Mouse (Mus musculus): ENCODE measurements around the gene Sestd1. TPM values are rescaled to one million over a fixed set of nuclear protein-coding genes. Genes with fewer than 3 reads are reported as not detected.

Sestd1 gene
- polyA plus RNA-seq, 1 experiment from 2014 or later, result 38.1 TPM

DNA sequence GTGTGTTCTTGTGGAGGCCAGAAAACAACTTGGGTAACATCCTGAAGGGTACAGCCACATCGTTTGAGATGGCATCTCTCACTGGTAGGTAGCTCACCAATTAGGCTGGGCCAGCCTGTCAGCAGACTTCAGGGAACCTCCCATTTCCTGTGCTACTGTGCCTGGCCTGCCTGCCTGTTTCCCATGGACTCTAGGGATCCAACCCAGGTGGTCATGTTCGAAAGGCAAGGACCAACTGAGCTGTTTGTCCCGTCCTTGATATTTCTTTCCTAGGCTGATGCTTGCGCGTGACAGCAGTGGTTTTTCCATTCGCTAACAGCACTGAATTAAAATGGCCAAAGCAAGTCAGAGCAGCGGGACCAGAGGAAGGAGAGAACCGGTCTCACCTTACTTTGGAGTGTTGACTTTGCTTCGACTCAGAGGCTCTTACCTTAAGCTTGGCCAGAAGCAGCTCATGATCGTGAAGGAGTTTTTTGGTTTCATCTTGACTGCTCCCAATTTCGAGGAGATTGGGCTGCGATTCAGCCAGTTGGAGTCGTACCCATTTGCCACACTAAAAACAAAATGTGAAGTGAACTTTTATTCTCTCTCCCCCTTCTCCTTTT, 112.2 kb downstream of the Sestd1 start:
- Histone ChIP-seq H3K9ac (no peak overlapping the region), H3K27me3 (replicated peaks) (no peaks in the 10 kb centered on the region), H3K27ac (no peak overlapping the region), H3K4me3 (no peak overlapping the region), H3K36me3 (replicated peaks) (no peaks in the 10 kb centered on the region), H3K4me1 (peaks cover 29% of the 10 kb centered on the region), H3K9me3 (no peaks in the 10 kb centered on the region), H3K4me2 (no peak overlapping the region)
- no peak for ATAC-seq (replicated peaks)
- WGBS, result 89% methylated on average over 13 of the region's 13 CpGs

DNA sequence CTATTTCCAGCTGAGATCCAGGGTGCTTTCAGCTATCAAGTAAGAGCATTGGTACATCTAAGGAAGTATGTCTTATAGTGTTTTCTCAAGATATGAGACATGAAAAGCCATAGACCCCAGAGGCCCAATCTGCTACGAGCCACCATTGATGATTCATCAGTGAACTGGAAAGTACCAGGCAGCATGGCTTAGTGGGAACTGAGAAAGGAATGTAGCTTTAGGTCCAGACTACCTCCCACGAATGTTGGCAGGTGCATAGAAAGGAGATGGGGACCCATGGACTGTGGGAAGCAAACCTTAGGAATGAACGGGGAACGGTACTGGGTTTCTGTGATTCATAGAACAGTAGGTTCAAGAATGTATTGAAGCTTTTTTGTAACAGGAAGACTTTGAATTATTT, 114.0 kb downstream of the Sestd1 start:
- WGBS, result 83% methylated on average over 4 of the region's 4 CpGs
- Histone ChIP-seq H3K9ac (no peak overlapping the region), H3K4me1 (peaks cover 18% of the 10 kb centered on the region), H3K27me3 (replicated peaks) (no peaks in the 10 kb centered on the region), H3K4me2 (no peak overlapping the region), H3K4me3 (no peak overlapping the region), H3K36me3 (replicated peaks) (no peaks in the 10 kb centered on the region), H3K27ac (no peak overlapping the region), H3K9me3 (no peaks in the 10 kb centered on the region)
- ATAC-seq (replicated peaks), result no peak

GRCm38 (mm10) chr2:77164662-77165061, 115.7 kb downstream of the Sestd1 start:
- WGBS, result 83% methylated on average over 3 of the region's 3 CpGs
- Histone ChIP-seq H3K9ac (no peak overlapping the region), H3K9me3 (no peaks in the 10 kb centered on the region), H3K27me3 (replicated peaks) (no peaks in the 10 kb centered on the region), H3K36me3 (replicated peaks) (no peaks in the 10 kb centered on the region), H3K27ac (no peak overlapping the region), H3K4me2 (no peak overlapping the region), H3K4me3 (no peak overlapping the region), H3K4me1 (peaks cover under 1% of the 10 kb centered on the region; the same call in 1 of the 2 replicates)
- ATAC-seq (replicated peaks), result no peak

GRCm38 (mm10) chr2:77163381-77163780, 117.0 kb downstream of the Sestd1 start:
- Histone ChIP-seq H3K4me2 (no peak overlapping the region), H3K4me3 (no peak overlapping the region), H3K27me3 (replicated peaks) (no peaks in the 10 kb centered on the region), H3K36me3 (replicated peaks) (no peaks in the 10 kb centered on the region), H3K4me1 (no peaks in the 10 kb centered on the region), H3K9me3 (no peaks in the 10 kb centered on the region), H3K9ac (no peak overlapping the region), H3K27ac (no peak overlapping the region)
- ATAC-seq (replicated peaks), result no peak
- WGBS, result 87% methylated on average over 3 of the region's 3 CpGs

GRCm38 (mm10) chr2:77162135-77162534, 118.3 kb downstream of the Sestd1 start:
- WGBS, result 83% methylated on average over 3 of the region's 3 CpGs
- no peaks in the 10 kb centered on the region for H3K27me3 ChIP-seq (replicated peaks)
- no peak overlapping the region for H3K9ac ChIP-seq
- no peak overlapping the region for H3K4me3 ChIP-seq
- no peaks in the 10 kb centered on the region for H3K4me1 ChIP-seq
- H3K9me3 ChIP-seq, result no peaks in the 10 kb centered on the region
- no peaks in the 10 kb centered on the region for H3K36me3 ChIP-seq (replicated peaks)
- ATAC-seq (replicated peaks), result no peak
- no peak overlapping the region for H3K4me2 ChIP-seq
- no peak overlapping the region for H3K27ac ChIP-seq

DNA sequence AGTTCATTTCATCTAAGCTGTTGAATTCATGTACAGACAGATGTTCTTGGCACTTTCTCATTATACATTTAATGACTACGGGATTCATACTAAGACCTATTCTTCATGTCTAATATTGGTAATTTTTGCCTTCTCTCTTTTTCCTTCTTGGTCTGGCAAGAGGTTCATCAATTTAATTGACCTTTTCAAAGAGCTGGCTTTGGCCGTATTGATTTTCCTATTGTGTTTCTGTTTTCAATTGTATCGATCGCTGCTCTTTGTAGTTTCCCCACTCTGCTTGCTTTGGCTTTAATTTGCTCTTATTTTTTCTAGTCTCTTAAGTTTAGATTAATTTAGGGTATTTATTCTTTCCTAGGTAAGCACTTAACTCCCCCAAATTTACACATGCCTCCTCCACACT, 122.8 kb downstream of the Sestd1 start:
- ATAC-seq (replicated peaks), result no peak
- 81% methylated on average over 4 of the region's 4 CpGs for WGBS
- no peaks in the 10 kb centered on the region for H3K9me3 ChIP-seq
- no peaks in the 10 kb centered on the region for H3K27me3 ChIP-seq (replicated peaks)
- no peaks in the 10 kb centered on the region for H3K36me3 ChIP-seq (replicated peaks)
- H3K9ac ChIP-seq, result no peak overlapping the region
- no peak overlapping the region for H3K27ac ChIP-seq
- no peak overlapping the region for H3K4me2 ChIP-seq
- no peak overlapping the region for H3K4me3 ChIP-seq
- no peaks in the 10 kb centered on the region for H3K4me1 ChIP-seq

GRCm38 (mm10) chr2:77154080-77154479, 126.3 kb downstream of the Sestd1 start:
- peaks cover 8% of the 10 kb centered on the region for H3K4me1 ChIP-seq
- 39% methylated on average over 4 of the region's 4 CpGs for WGBS
- no peaks in the 10 kb centered on the region for H3K9me3 ChIP-seq

DNA sequence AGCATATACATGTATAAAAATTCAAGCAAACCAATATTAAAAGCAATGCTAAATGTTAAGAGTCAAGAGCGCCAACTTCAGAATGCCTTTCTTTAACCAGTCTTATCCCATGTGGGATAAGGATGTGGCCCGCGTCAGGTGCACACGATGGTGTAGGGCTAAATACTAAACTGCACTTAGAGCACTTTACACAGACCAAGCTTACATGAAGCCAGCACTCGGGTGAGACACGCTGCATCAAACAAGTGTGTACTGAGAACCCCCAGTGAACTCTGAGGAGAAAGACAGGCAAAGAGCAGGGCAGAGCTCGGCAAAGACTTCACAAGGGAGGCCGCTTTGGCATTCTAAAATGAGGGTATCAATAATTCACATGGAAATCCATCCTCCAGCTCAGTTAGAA, 129.1 kb downstream of the Sestd1 start:
- H3K27ac ChIP-seq, result no peak overlapping the region
- no peak overlapping the region for H3K4me3 ChIP-seq
- no peak overlapping the region for H3K4me2 ChIP-seq
- ATAC-seq (replicated peaks), result 0 out of 2 replicates have a peak, but pooled peaks have one; percentile 43
- 78% methylated on average over 8 of the region's 8 CpGs for WGBS
- no peaks in the 10 kb centered on the region for H3K9me3 ChIP-seq
- H3K9ac ChIP-seq, result no peak overlapping the region
- no peaks in the 10 kb centered on the region for H3K27me3 ChIP-seq (replicated peaks)
- no peaks in the 10 kb centered on the region for H3K36me3 ChIP-seq (replicated peaks)
- peaks cover 16% of the 10 kb centered on the region for H3K4me1 ChIP-seq

More at GRCm38 (mm10) chr2:77154080-77154479, 126.3 kb downstream of the Sestd1 start:
- ATAC-seq (replicated peaks), result no peak
- Histone ChIP-seq H3K27ac (no peak overlapping the region), H3K4me2 (no peak overlapping the region), H3K27me3 (replicated peaks) (no peaks in the 10 kb centered on the region), H3K36me3 (replicated peaks) (no peaks in the 10 kb centered on the region), H3K9ac (no peak overlapping the region), H3K4me3 (no peak overlapping the region)

GRCm38 (mm10) chr2:77149576-77149975, 130.8 kb downstream of the Sestd1 start:
- H3K4me3 ChIP-seq, result no peak overlapping the region
- H3K4me2 ChIP-seq, result no peak overlapping the region
- 47% methylated on average over 2 of the region's 2 CpGs for WGBS
- H3K9ac ChIP-seq, result no peak overlapping the region
- no peaks in the 10 kb centered on the region for H3K9me3 ChIP-seq
- ATAC-seq (replicated peaks), result peak; percentile 67; the same call in 1 of the 2 replicates
- H3K36me3 ChIP-seq (replicated peaks), result no peaks in the 10 kb centered on the region
- peaks cover 16% of the 10 kb centered on the region for H3K4me1 ChIP-seq
- H3K27me3 ChIP-seq (replicated peaks), result no peaks in the 10 kb centered on the region
- H3K27ac ChIP-seq, result no peak overlapping the region

DNA sequence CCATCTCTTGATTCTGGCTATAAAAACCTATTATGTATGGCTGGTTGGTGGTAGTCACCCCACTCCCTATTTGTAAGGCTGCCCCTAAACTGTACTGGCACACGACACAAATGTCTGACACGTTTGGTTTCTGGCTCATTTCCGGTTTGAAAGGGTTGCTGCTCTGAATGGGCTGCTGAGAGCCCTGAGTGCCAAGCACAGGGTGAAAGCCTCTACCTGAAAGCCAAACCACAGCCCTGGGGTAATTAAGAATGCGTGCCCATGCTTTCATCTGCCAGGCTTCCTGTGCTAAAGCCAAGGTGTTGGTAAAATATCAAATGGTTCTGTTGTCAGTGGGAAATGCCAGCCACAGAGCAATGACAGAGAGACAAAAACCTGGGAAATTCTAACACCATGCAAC, 132.2 kb downstream of the Sestd1 start:
- no peaks in the 10 kb centered on the region for H3K27me3 ChIP-seq (replicated peaks)
- ATAC-seq (replicated peaks), result no peak
- H3K4me2 ChIP-seq, result no peak overlapping the region
- no peak overlapping the region for H3K27ac ChIP-seq
- WGBS, result 60% methylated on average over 4 of the region's 4 CpGs
- peaks cover 16% of the 10 kb centered on the region for H3K4me1 ChIP-seq
- no peak overlapping the region for H3K4me3 ChIP-seq
- no peaks in the 10 kb centered on the region for H3K36me3 ChIP-seq (replicated peaks)
- no peak overlapping the region for H3K9ac ChIP-seq
- H3K9me3 ChIP-seq, result no peaks in the 10 kb centered on the region

DNA sequence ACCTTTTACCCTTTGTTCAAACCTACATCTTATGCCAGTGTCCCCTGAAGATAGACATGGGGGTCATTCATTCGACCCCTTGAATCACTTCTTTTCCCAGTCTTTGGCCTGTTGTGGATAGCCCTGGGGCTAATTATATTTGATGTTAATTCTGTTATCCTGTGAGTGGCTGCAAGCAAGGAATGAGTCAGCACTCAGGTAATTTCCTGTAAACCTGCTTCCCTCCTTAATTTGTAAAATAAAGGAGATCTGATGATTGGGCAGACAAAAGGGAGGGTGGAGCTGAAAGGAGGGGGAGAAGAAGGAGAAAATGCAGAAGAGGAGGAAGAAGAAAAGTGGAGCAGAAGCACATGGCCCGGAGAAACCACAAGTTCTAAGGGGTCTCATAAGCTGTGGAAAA, 133.4 kb downstream of the Sestd1 start:
- H3K9ac ChIP-seq, result no peak overlapping the region
- WGBS, result 89% methylated on average over 2 of the region's 2 CpGs
- no peak overlapping the region for H3K4me3 ChIP-seq
- H3K27ac ChIP-seq, result no peak overlapping the region
- H3K27me3 ChIP-seq (replicated peaks), result no peaks in the 10 kb centered on the region
- H3K36me3 ChIP-seq (replicated peaks), result no peaks in the 10 kb centered on the region
- H3K4me1 ChIP-seq, result peaks cover 16% of the 10 kb centered on the region
- no peaks in the 10 kb centered on the region for H3K9me3 ChIP-seq
- no peak for ATAC-seq (replicated peaks)
- H3K4me2 ChIP-seq, result no peak overlapping the region

- no peak for ATAC-seq (replicated peaks)
- no peaks in the 10 kb centered on the region for H3K36me3 ChIP-seq (replicated peaks)
- H3K27ac ChIP-seq, result no peak overlapping the region
- no peak overlapping the region for H3K9ac ChIP-seq
- no peak overlapping the region for H3K4me2 ChIP-seq
- peaks cover 16% of the 10 kb centered on the region for H3K4me1 ChIP-seq
- 74% methylated on average over 3 of the region's 3 CpGs for WGBS
- H3K9me3 ChIP-seq, result no peaks in the 10 kb centered on the region
- H3K4me3 ChIP-seq, result no peak overlapping the region
- H3K27me3 ChIP-seq (replicated peaks), result no peaks in the 10 kb centered on the region
These were observed 134.1 kb downstream of the Sestd1 start for GRCm38 (mm10) chr2:77146291-77146690.

GRCm38 (mm10) chr2:77143536-77143935, 136.9 kb downstream of the Sestd1 start:
- Histone ChIP-seq H3K9ac (no peak overlapping the region), H3K9me3 (no peaks in the 10 kb centered on the region), H3K27me3 (replicated peaks) (no peaks in the 10 kb centered on the region), H3K4me1 (peaks cover 4% of the 10 kb centered on the region), H3K36me3 (replicated peaks) (no peaks in the 10 kb centered on the region), H3K27ac (no peak overlapping the region), H3K4me3 (no peak overlapping the region), H3K4me2 (no peak overlapping the region)
- 79% methylated on average over 6 of the region's 6 CpGs for WGBS
- no peak for ATAC-seq (replicated peaks)

Data from midbrain, embryonic 15.5 days (tissue).